10 mouse cellular contexts compared by ENCODE assay signal in the genomic region with DNA sequence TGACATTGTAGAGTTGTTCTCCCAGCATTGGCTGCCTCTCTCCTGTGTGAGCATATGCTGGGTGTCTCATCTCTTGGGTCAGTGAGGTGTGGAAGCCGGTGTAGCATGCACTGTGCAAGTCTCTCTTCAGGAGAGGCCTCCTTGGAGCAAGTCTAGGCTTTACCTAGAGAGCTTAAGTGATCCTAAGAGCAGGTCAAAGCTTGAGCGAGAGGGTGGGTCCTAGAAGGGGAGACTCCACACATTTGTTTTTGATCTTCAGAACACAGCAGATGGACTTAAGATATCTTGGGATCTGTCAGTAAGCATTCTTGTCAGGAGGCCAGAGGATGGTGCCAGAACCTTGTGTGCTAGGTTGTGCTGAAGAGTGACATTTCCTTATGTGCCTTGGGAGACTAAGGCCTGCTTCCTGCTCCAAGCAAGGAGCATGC.
DNase-seq lines count a peak whose midpoint lies in the region; ATAC-seq lines count a peak whose summit lies in the region.
"Had no signal": no experiment of that assay in that cellular context is flagged by ENCODE, and none has a peak within 500 bp of the region (broad histone marks: within the 10 kb centered on the region; RNA-seq: fewer than 3 reads in every experiment).

No protein-coding gene starts in this region.

- DNase-seq in frontal cortex, postnatal 14 days (ENCODE audit: low spot score in 2 of 2): no peak
- peak; percentile 20 for DNase-seq in Muller cell, postnatal 12 days (ENCODE audit: inconsistent ontology term)
- DNase-seq in cerebellum, postnatal 10 days: peak; percentile 85 to 86
- peak; percentile 59 for DNase-seq in kidney, postnatal 14 days
- DNase-seq in embryo, embryonic 9.5 days (ENCODE audit: extremely low spot score): no peak
- no peak for DNase-seq in spleen, adult 12 weeks (ENCODE audit: low spot score)
- DNase-seq: heart, postnatal 4 days; retina, postnatal 1 day had no signal

- peak; percentile 52 for ATAC-seq in frontal cortex, adult (ENCODE audit: low TSS enrichment)
- ATAC-seq in erythroblast, adult 5-6 weeks (replicated peaks; ENCODE audit: low FRiP score, poor library complexity, severe bottlenecking): no peak

Comparison
In these comparisons a context has a peak if more than half of its experiments do, and no peak if none do; other contexts are left out.
1. DNase-seq: peak in Muller cell, postnatal 12 days (single experiment), cerebellum, postnatal 10 days (2 of 2) and kidney, postnatal 14 days (single experiment); none in frontal cortex, postnatal 14 days (0 of 2), embryo, embryonic 9.5 days (single experiment) and spleen, adult 12 weeks (single experiment).